Mouse (Mus musculus): ENCODE results near the gene Gm38392.

The Gm38392 gene

DNA sequence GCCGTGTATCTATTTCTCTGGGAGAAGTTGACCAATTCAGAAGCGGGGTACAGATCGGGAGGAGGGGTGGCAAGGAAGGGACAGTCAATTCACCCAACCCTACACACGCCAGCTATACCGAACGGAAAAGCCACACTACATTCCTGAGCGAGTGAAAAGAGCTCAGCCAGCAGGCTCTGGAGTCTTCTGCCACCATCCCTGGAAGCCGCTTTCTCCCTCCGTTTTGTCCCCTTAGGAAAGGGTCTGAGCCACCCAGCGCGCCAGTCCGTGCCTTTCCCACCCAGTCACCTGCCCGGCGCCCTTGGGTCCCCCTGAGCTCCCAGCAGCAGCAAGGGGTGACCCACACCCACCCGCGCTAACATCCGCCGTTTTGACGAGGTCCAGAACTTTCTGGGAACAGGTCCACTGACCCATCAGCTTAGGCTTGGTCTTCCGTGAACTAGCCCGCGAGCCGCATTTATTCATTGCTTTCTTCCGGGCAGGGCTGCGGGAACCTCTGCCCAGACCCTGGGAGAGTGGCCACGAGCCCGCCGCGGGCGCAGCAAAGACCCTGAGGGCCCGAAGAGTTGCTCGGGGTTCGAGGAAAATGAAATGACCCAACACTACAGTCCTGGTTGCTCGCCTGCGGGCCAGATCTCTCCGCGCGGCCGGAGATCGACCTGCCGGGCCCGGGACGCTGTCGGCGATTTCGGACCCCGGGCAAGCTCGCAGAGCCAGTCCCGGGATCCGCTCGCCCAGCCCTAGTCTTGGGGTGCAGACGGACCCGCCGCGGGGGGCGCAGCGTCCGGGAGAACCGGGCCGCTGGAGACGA lies 86.6 kb downstream of the Gm38392 start:
- DNase-seq (ENCODE audit: low spot score in 2 of 2) = no peak

DNA sequence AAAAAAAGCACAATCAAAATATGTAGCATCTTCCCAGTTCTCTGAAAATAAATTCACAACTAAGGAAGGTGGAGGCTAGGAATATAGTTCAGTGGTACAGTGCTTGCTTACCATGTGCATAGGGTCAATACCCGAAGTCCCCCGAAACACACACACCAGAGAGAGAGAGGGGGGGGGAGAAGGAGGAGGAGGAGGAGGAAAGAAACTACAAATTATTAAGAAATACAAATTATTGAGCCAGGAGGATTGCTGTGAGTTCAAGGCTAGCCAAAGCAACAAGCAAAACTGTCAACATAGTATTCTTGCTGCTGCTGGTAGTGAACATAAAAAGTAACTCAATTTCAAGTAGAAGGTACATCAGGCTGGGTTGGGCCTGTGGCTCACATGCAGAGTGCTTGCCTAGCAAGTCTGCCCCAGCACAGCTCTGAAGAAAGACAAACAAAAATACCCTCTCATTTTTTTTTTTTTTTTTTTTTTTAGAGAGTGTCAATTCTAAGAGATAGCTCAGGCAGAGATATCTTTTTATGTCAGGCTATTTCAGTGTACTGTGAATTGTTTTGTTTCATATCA lies 87.4 kb downstream of the Gm38392 start:
- no peak for DNase-seq (ENCODE audit: low spot score in 2 of 2)

DNA sequence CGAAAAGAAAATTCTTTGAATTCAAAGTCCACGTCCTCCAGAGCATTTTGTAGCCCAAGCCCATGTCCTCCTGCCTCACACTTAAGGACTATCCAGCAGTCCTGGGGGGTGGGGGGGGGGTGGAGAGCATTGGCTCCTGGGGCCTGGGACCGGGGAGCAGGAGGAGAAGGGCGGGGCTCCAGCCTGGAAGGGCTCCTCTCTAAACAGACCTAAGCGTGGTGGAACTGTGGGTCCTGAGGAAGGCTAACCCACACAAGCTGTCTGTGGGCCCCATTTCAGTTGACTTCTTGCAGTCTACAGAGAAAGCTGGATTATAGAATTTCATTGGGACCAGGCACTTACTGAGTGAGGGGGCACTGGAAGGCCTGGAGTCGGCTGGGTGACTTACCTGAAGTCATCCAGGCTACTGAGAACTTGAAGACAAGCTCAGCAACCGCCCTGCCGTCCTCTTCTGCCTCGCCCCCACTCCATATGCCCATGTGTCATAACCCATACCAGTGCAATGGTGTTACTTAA lies 88.4 kb downstream of the Gm38392 start:
- DNase-seq (ENCODE audit: low spot score in 2 of 2) = no peak

- DNase-seq (ENCODE audit: low spot score in 2 of 2) = no peak
Observed at GRCm38 (mm10) chr3:88197741-88198504, 89.1 kb downstream of the Gm38392 start.
